Mouse (Mus musculus) bone marrow macrophage, adult 2 months (primary cell): Measurements from ENCODE around the gene Clec12b.

Experiments used
- CTCF ChIP-seq: IDR thresholded peaks from 2 replicates; pipeline ENCODE4 v1.5.1; 2012; ENCODE audit warnings: low read depth, mild to moderate bottlenecking, low read length, moderate library complexity
- POLR2A ChIP-seq: IDR thresholded peaks from 2 replicates; pipeline ENCODE4 v1.6.1; 2012; ENCODE audit warnings: mild to moderate bottlenecking, low read depth, low read length, borderline replicate concordance

GRCm38 (mm10) chr6:129383466-129383865 lies 2.2 kb downstream of the Clec12b start:
- TF ChIP-seq POLR2A (no peak), CTCF (no peak)
